Mouse (Mus musculus): ENCODE measurements around the gene Anp32a. TPM values are rescaled to one million over a fixed set of nuclear protein-coding genes. Genes with fewer than 3 reads are reported as not detected.

The Anp32a gene
- polyA plus RNA-seq, 1 experiment from 2014 or later, result 206 TPM

Other genes with a start within 250 kb of the Anp32a start
- 16.0 and 16.1 TPM in 2 replicates for gene Glce, start 218.6 kb upstream of the Anp32a start, polyA plus RNA-seq (2015; fragmentation: Nextera tagmentation; extraction: Ambion mirVana)
- gene Spesp1, start 59.1 kb upstream of the Anp32a start, polyA plus RNA-seq (2015; fragmentation: Nextera tagmentation; extraction: Ambion mirVana), result not detected in 2 replicates
- 7.0 and 8.2 TPM in 2 replicates for gene Coro2b, start 195.8 kb downstream of the Anp32a start, polyA plus RNA-seq (2015; fragmentation: Nextera tagmentation; extraction: Ambion mirVana)

Data from intestine, embryonic 16.5 days (tissue).